ENCODE assay signal across 8 mouse cellular contexts in genomic region chr6:41604401-41605050, GRCm38 (mm10). TPM values are rescaled to one million over a fixed set of nuclear protein-coding genes. Genes with fewer than 3 reads are reported as not detected.
DNase-seq lines count a peak whose midpoint lies in the region; ATAC-seq and TF ChIP-seq lines count a peak whose summit lies in the region.

No protein-coding gene starts in this region.

- WGBS in bone marrow, adult 2 months = 2% methylated on average over 23 of the region's 23 CpGs
- WGBS in kidney, embryonic 14.5 days = under 1% methylated on average over 23 of the region's 23 CpGs
- WGBS in lung, adult 2 months = under 1% methylated on average over 23 of the region's 23 CpGs
- WGBS in neural tube, embryonic 15.5 days = 2% methylated on average over 23 of the region's 23 CpGs

- no peaks in the 10 kb centered on the region for H3K27me3 ChIP-seq in kidney, embryonic 14.5 days (ENCODE audit: control insufficient read depth, insufficient read depth, low read length)
- no peaks in the 10 kb centered on the region for H3K27me3 ChIP-seq in neural tube, embryonic 15.5 days (replicated peaks)

- TF ChIP-seq CTCF in bone marrow, adult 2 months (IDR thresholded peaks at IDR 0.05; ENCODE audit: control insufficient read depth, insufficient read depth, low read length) = peak; percentile 50
- peak; percentile 62 for TF ChIP-seq CTCF in lung, adult 2 months (IDR thresholded peaks at IDR 0.05; ENCODE audit: insufficient read depth, low read length)

- no peak overlapping the region for H3K27ac ChIP-seq in bone marrow, adult 2 months (ENCODE audit: control insufficient read depth, insufficient read depth, low read depth, low read length, poor library complexity)
- H3K27ac ChIP-seq in kidney, embryonic 14.5 days (ENCODE audit: low read depth, low read length) = peak overlapping the region; percentile 85; the same call in 1 of the 2 replicates
- H3K27ac ChIP-seq in neural tube, embryonic 15.5 days (replicated peaks) = peak overlapping the region; percentile 93

- no peaks in the 10 kb centered on the region for H3K4me1 ChIP-seq in bone marrow, adult 2 months (ENCODE audit: control insufficient read depth, insufficient read depth, low read length)
- 0 out of 2 replicates have a peak, but pooled peaks cover 6% of the 10 kb centered on the region for H3K4me1 ChIP-seq in kidney, embryonic 14.5 days (ENCODE audit: control insufficient read depth, insufficient read depth, low read length)
- peaks cover 6% of the 10 kb centered on the region for H3K4me1 ChIP-seq in lung, adult 2 months (ENCODE audit: control insufficient read depth, insufficient read depth, low read length)
- H3K4me1 ChIP-seq in neural tube, embryonic 15.5 days = peaks cover 27% of the 10 kb centered on the region

- no peaks in the 10 kb centered on the region for H3K9me3 ChIP-seq in kidney, embryonic 14.5 days (ENCODE audit: control insufficient read depth, low read length)
- H3K9me3 ChIP-seq in neural tube, embryonic 15.5 days (replicated peaks) = no peaks in the 10 kb centered on the region

- peak overlapping the region; percentile 37 for H3K4me3 ChIP-seq in bone marrow, adult 2 months (replicated peaks; ENCODE audit: control insufficient read depth, low read depth, low read length)
- peak overlapping the region; percentile 66 for H3K4me3 ChIP-seq in kidney, embryonic 14.5 days (ENCODE audit: low read length)
- H3K4me3 ChIP-seq in lung, adult 2 months (replicated peaks; ENCODE audit: extremely low read depth, low read depth, low read length) = peak overlapping the region; percentile 56
- H3K4me3 ChIP-seq in neural tube, embryonic 15.5 days (replicated peaks) = peak overlapping the region; percentile 86

- no peaks in the 10 kb centered on the region for H3K36me3 ChIP-seq in kidney, embryonic 14.5 days (ENCODE audit: control insufficient read depth, insufficient read depth, low read length)
- H3K36me3 ChIP-seq in neural tube, embryonic 15.5 days = no peaks in the 10 kb centered on the region

- DNase-seq in layer of hippocampus, adult 11-12 months (ENCODE audit: low spot score) = peak; percentile 47
- DNase-seq in layer of hippocampus, adult 9-11 months = no peak
- DNase-seq in forelimb bud, embryonic 11.5 days (ENCODE audit: low read depth, low spot score) = peak; percentile 81
- peak; percentile 56 for DNase-seq in lung, adult 2 months
- peak; percentile 36 for DNase-seq in urinary bladder, postnatal 25 days (ENCODE audit: low spot score)

- H3K9ac ChIP-seq in kidney, embryonic 14.5 days (ENCODE audit: low read depth, low read length) = peak overlapping the region; percentile 75
- H3K9ac ChIP-seq in neural tube, embryonic 15.5 days (replicated peaks) = peak overlapping the region; percentile 90

- H3K4me2 ChIP-seq in kidney, embryonic 14.5 days (replicated peaks; ENCODE audit: low read depth, low read length) = peak overlapping the region; percentile 93
- H3K4me2 ChIP-seq in neural tube, embryonic 15.5 days = peak overlapping the region; percentile 99

- no peak for TF ChIP-seq POLR2A in bone marrow, adult 2 months (IDR thresholded peaks at IDR 0.05; ENCODE audit: borderline replicate concordance, control insufficient read depth, low read depth, low read length)
- TF ChIP-seq POLR2A in lung, adult 2 months (IDR thresholded peaks at IDR 0.05; ENCODE audit: borderline replicate concordance, extremely low read depth, low read depth, low read length) = no peak

- ATAC-seq in kidney, embryonic 14.5 days (ENCODE audit: low FRiP score, low TSS enrichment) = peak; percentile 67
- peak; percentile 81 for ATAC-seq in neural tube, embryonic 15.5 days (ENCODE audit: low FRiP score)

RNA-seq across cellular contexts. Expression of gene Ephb6, which starts 0.8 kb away (rescaled TPM):
- polyA plus RNA-seq in bone marrow, adult 2 months (2011; ENCODE audit: insufficient read depth, insufficient read length, low replicate concordance, missing spikeins) = 2.4 TPM in 1 of 2 replicates, not detected in the other
- polyA plus RNA-seq in kidney, embryonic 14.5 days (2014; fragmentation: Nextera tagmentation; extraction: Ambion mirVana) = 9.2 and 11.8 TPM in 2 replicates
- 13.0 and 16.2 TPM in 2 replicates for polyA plus RNA-seq in lung, adult 2 months (2012; rRNA removed)
- 38.0 and 46.7 TPM in 2 replicates for polyA plus RNA-seq in neural tube, embryonic 15.5 days (2015; fragmentation: Nextera tagmentation; extraction: Ambion mirVana)

RNA-seq across cellular contexts. Expression of gene Trpv6, which starts 31.7 kb away (rescaled TPM):
- polyA plus RNA-seq in bone marrow, adult 2 months (2011; ENCODE audit: insufficient read depth, insufficient read length, low replicate concordance, missing spikeins) = not detected in 2 replicates
- polyA plus RNA-seq in kidney, embryonic 14.5 days (2014; fragmentation: Nextera tagmentation; extraction: Ambion mirVana) = 2.7 and 3.2 TPM in 2 replicates
- 3.0 and 4.5 TPM in 2 replicates for polyA plus RNA-seq in lung, adult 2 months (2012; rRNA removed)
- 0.84 and 1.0 TPM in 2 replicates for polyA plus RNA-seq in neural tube, embryonic 15.5 days (2015; fragmentation: Nextera tagmentation; extraction: Ambion mirVana)
